Mouse (Mus musculus) small intestine, adult 2 months (tissue): Measurements from ENCODE around the gene Lmnb2. TPM values are rescaled to one million over a fixed set of nuclear protein-coding genes. Genes with fewer than 3 reads are reported as not detected.

Experiments used
- H3K27ac ChIP-seq: fragments of 200-500 bp; 2 replicates; pipeline ENCODE4 v1.5.1; 2012; ENCODE audit warnings: low read depth, low read length, control low read depth, inconsistent platforms; ENCODE audit not compliant: insufficient read depth
- H3K27me3 ChIP-seq: fragments of 200-500 bp; 2 replicates; pipeline ENCODE4 v1.6.1; 2012; ENCODE audit warnings: mild to moderate bottlenecking, moderate library complexity, low read length, inconsistent platforms; ENCODE audit not compliant: control insufficient read depth, insufficient read depth
- H3K36me3 ChIP-seq: fragments of 200-500 bp; 2 replicates; pipeline ENCODE4 v1.6.1; 2012; ENCODE audit warnings: mild to moderate bottlenecking, low read length, control low read depth, inconsistent platforms; ENCODE audit not compliant: control insufficient read depth, insufficient read depth
- H3K4me1 ChIP-seq: fragments of 200-500 bp; 2 replicates; pipeline ENCODE4 v1.6.1; 2012; ENCODE audit warnings: low read length, inconsistent platforms, mixed read lengths; ENCODE audit not compliant: control insufficient read depth, insufficient read depth, insufficient read length
- H3K4me3 ChIP-seq: fragments of 200-500 bp; 2 replicates; pipeline ENCODE4 v1.5.1; 2012; ENCODE audit warnings: low read depth, mild to moderate bottlenecking, control low read depth, inconsistent platforms, low read length, moderate library complexity
- CTCF ChIP-seq: fragments of 200-500 bp; IDR thresholded peaks from 2 replicates; pipeline ENCODE4 v1.5.1; 2012; ENCODE audit warnings: low read depth, mild to moderate bottlenecking, control low read depth, inconsistent platforms, low read length, moderate library complexity, mixed read lengths; ENCODE audit not compliant: insufficient replicate concordance, insufficient read length; ENCODE audit errors: extremely low read depth
- POLR2A ChIP-seq: fragments of 200-500 bp; IDR thresholded peaks from 2 replicates; pipeline ENCODE4 v1.6.1; 2012; ENCODE audit warnings: low read depth, mild to moderate bottlenecking, control low read depth, inconsistent platforms, low read length, moderate library complexity
- WGBS: fragments of 180-500 bp; shearing (Covaris S2); methylation state at CpG from one replicate; pipeline ENCODE4 v1.1.7; 2018; 5-methylcytosine and 5-hydroxymethylcytosine counted together
- polyA plus RNA-seq: library from polyadenylated mRNA; depleted of rRNA; stranded (reverse); fragments of >200 nt; gene quantifications from 2 replicates; pipeline ENCODE4 v1.2.3, GENCODE M21; 2012

Gene Lmnb2
- polyA plus RNA-seq, 1 experiment = 29.2 TPM

- Histone ChIP-seq H3K27me3 (no peaks in the 10 kb centered on the region), H3K36me3 (peaks cover 8% of the 10 kb centered on the region), H3K4me1 (peaks cover 9% of the 10 kb centered on the region), H3K27ac (no peak within 1 kb of the TSS; the same call in 1 of the 2 replicates), H3K4me3 (no peak within 1 kb of the TSS)
- no peak for TF ChIP-seq CTCF
- no peak for TF ChIP-seq POLR2A
- 22% methylated on average over 9 of the region's 9 CpGs for WGBS
These were observed 46.5 kb downstream of the Lmnb2 start, which contains the start of gene Tmprss9 for GRCm38 (mm10) chr10:80871581-80871980. Gene Tmprss9 (plus strand): TSS chr10:80871848.

- Histone ChIP-seq H3K27ac (no peak overlapping the region; the same call in 1 of the 2 replicates), H3K36me3 (peaks cover 8% of the 10 kb centered on the region), H3K4me3 (no peak overlapping the region), H3K27me3 (no peaks in the 10 kb centered on the region), H3K4me1 (peaks cover 9% of the 10 kb centered on the region)
- 40% methylated on average over 3 of the region's 6 CpGs for WGBS
- TF ChIP-seq CTCF = no peak
- no peak for TF ChIP-seq POLR2A
These were observed 47.1 kb downstream of the Lmnb2 start for GRCm38 (mm10) chr10:80870993-80871392.

DNA sequence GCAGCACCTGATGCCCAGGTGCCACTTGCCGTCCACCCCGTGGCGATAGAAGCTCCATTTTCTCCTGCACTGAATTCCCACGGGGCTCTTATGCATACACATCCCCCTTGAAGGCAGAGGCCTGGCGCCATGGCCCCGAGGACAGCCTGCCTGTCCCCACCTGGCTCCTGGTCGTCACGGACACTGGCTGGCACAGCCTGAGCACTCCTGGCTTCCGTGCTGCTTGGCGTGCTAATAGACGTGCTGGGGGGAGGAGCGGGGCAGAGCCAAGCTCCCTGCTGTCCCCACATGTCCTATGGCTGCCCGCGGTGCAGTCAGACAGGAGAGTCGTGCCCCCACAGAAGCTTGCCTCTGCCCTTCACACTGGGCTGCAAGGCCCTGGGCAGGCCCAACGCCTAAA, 53.6 kb downstream of the Lmnb2 start:
- Histone ChIP-seq H3K4me1 (no peaks in the 10 kb centered on the region), H3K27me3 (no peaks in the 10 kb centered on the region), H3K4me3 (no peak overlapping the region), H3K36me3 (peaks cover 37% of the 10 kb centered on the region), H3K27ac (no peak overlapping the region)
- 87% methylated on average over 16 of the region's 16 CpGs for WGBS
- TF ChIP-seq CTCF (no peak), POLR2A (no peak)

- Histone ChIP-seq H3K36me3 (peaks cover 36% of the 10 kb centered on the region), H3K4me3 (no peak overlapping the region), H3K27me3 (no peaks in the 10 kb centered on the region), H3K4me1 (no peaks in the 10 kb centered on the region), H3K27ac (no peak overlapping the region)
- TF ChIP-seq CTCF (no peak), POLR2A (no peak)
- 94% methylated on average over 5 of the region's 5 CpGs for WGBS
These were observed 55.7 kb downstream of the Lmnb2 start for GRCm38 (mm10) chr10:80862305-80862704.

- no peak overlapping the region for H3K4me3 ChIP-seq
- WGBS = 78% methylated on average over 7 of the region's 7 CpGs
- H3K27ac ChIP-seq = no peak overlapping the region
- TF ChIP-seq CTCF = no peak
- TF ChIP-seq POLR2A = no peak
- peaks cover 16% of the 10 kb centered on the region for H3K4me1 ChIP-seq
- peaks cover 11% of the 10 kb centered on the region; the same call in 1 of the 2 replicates for H3K36me3 ChIP-seq
- no peaks in the 10 kb centered on the region for H3K27me3 ChIP-seq
These were observed 59.6 kb downstream of the Lmnb2 start for GRCm38 (mm10) chr10:80858350-80858935.

DNA sequence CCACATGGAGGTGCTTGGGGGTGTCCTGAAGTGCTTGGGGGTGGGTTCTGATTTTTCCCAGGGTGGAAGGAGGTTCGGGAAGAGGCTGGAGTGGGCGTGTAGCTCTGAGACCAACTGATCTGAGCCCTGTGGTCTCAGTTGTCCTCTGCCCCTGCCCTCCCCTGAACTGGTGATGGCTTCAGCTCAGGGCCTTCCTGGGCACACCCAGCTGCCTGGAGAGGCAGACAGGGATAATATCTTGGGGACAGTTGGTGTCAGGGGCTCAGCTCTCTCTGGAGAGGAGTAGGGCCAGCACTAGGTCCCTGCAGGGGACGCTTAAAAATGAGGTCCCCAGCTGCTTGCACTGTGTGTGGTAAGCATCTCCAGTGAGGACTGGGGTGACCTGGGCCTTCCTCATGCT, 60.2 kb downstream of the Lmnb2 start:
- WGBS = 75% methylated on average over 3 of the region's 3 CpGs
- Histone ChIP-seq H3K36me3 (peaks cover 11% of the 10 kb centered on the region; the same call in 1 of the 2 replicates), H3K27ac (no peak overlapping the region), H3K27me3 (no peaks in the 10 kb centered on the region), H3K4me1 (peaks cover 16% of the 10 kb centered on the region), H3K4me3 (no peak overlapping the region)
- TF ChIP-seq CTCF (no peak), POLR2A (no peak)

DNA sequence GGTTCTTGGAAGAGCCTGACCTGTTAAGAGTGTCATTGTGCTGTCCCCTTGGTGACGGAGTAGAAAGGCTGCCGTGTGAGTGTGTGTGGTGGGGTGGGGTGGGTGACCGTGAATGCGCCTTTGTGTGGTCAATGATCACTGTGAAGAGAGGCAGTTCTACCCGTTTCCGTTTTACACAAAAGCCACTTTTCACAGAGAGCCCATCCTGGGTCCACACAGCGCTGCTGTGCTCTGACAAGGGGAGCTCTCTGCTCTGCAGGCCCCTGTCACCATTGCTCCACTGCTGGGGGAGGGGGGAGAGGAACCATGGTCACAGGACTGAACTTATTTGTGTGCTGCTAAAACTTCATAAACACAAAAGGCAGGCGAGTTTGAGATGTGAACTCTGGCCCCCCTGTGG, 60.7 kb downstream of the Lmnb2 start:
- no peaks in the 10 kb centered on the region for H3K27me3 ChIP-seq
- H3K4me1 ChIP-seq = peaks cover 16% of the 10 kb centered on the region
- TF ChIP-seq POLR2A = no peak
- H3K27ac ChIP-seq = no peak overlapping the region
- 73% methylated on average over 8 of the region's 8 CpGs for WGBS
- H3K4me3 ChIP-seq = no peak overlapping the region
- H3K36me3 ChIP-seq = peaks cover 11% of the 10 kb centered on the region; the same call in 1 of the 2 replicates
